Mouse (Mus musculus): Measurements from ENCODE around the gene Csf3.

- TF ChIP-seq POLR2A (IDR thresholded peaks at IDR 0.05; ENCODE audit: low read depth, low read length) (no peak), CTCF (IDR thresholded peaks at IDR 0.05; ENCODE audit: extremely low read depth, insufficient read depth, insufficient read length, insufficient replicate concordance) (no peak)
Observed at GRCm38 (mm10) chr11:98707401-98708281, 6.6 kb downstream of the Csf3 start.

All from spleen, adult 2 months (tissue).